Mouse (Mus musculus) T-cell, adult 66 days (primary cell): ENCODE results near the gene Spag4. TPM values are rescaled to one million over a fixed set of nuclear protein-coding genes. Genes with fewer than 3 reads are reported as not detected.

Experiments used
- total RNA-seq, 2 experiments: library from RNA; stranded (reverse); gene quantifications; 3 replicates in 1 of 2; 4 replicates in 1 of 2; pipeline ENCODE4 v1.2.4; 2023

Spag4 gene
- 1 to 10 TPM; 2.8 TPM for total RNA-seq

GRCm38 (mm10) chr2:156065099-156066041, at the start of gene Spag4:
TSS of gene Spag4 (plus strand) at chr2:156065175.

GRCm38 (mm10) chr2:156052816-156053215, 12.2 kb upstream of the Spag4 start, which contains the start of gene Fer1l4:
TSS of gene Fer1l4 (minus strand) at chr2:156052947.

GRCm38 (mm10) chr2:156111358-156112079, 46.5 kb downstream of the Spag4 start, which contains the start of the genes Cpne1 and Rbm12:
TSS of gene Cpne1 (minus strand) at chr2:156111965.
TSS of gene Rbm12 (minus strand) at chr2:156111978.

Other genes with a start within 250 kb of the Spag4 start
- 10 to 100 TPM; 24.3 to 24.6 TPM for gene BC029722, start 245.7 kb upstream of the Spag4 start, total RNA-seq
- 100 to 1,000 TPM in 1 of 2 experiments, 10 to 100 TPM in 1; 98.6 to 120 TPM for gene Eif6, start 238.2 kb upstream of the Spag4 start, total RNA-seq
- under 1 TPM; 0.35 to 0.41 TPM for gene Fam83c, start 230.3 kb upstream of the Spag4 start, total RNA-seq
- gene Uqcc1, start 134.9 kb upstream of the Spag4 start, total RNA-seq, result 10 to 100 TPM; 38.5 to 53.1 TPM
- not detected for gene Gm15557, start 124.4 kb upstream of the Spag4 start, total RNA-seq
- not detected for gene Gdf5, start 119.8 kb upstream of the Spag4 start, total RNA-seq
- 10 to 100 TPM; 72.5 to 85.7 TPM for gene Cep250, start 108.7 kb upstream of the Spag4 start, total RNA-seq
- 1 to 10 TPM; 1.2 to 2.3 TPM for gene 6430550D23Rik, start 57.2 kb upstream of the Spag4 start, total RNA-seq
- 10 to 100 TPM; 77.1 to 77.8 TPM for gene Ergic3, start 57.1 kb upstream of the Spag4 start, total RNA-seq
- not detected for gene Fer1l4, start 12.2 kb upstream of the Spag4 start, total RNA-seq
- 10 to 100 TPM; 63.4 to 91.1 TPM for gene Cpne1, start 46.8 kb downstream of the Spag4 start, total RNA-seq
- 10 to 100 TPM; 40.3 to 43.1 TPM for gene Rbm12, start 46.8 kb downstream of the Spag4 start, total RNA-seq
- 10 to 100 TPM; 22.9 to 23.5 TPM for gene Gm28036, start 61.9 kb downstream of the Spag4 start, total RNA-seq
- 10 to 100 TPM; 42.3 to 77.1 TPM for gene Romo1, start 78.9 kb downstream of the Spag4 start, total RNA-seq
- gene Nfs1, start 79.0 kb downstream of the Spag4 start, total RNA-seq, result 10 to 100 TPM; 34.0 to 34.8 TPM
- 1,000 to 10,000 TPM; 2,155 to 2,502 TPM for gene Rbm39, start 115.1 kb downstream of the Spag4 start, total RNA-seq
- gene Phf20, start 131.3 kb downstream of the Spag4 start, total RNA-seq, result 10 to 100 TPM; 56.2 to 75.8 TPM
- gene Cnbd2, start 247.1 kb downstream of the Spag4 start, total RNA-seq, result 1 to 10 TPM; 5.6 to 6.3 TPM
- gene Scand1, start 247.5 kb downstream of the Spag4 start, total RNA-seq, result 100 to 1,000 TPM in 1 of 2 experiments, 10 to 100 TPM in 1; 95.5 to 108 TPM